Mouse (Mus musculus) heart, embryonic 15.5 days (tissue): Measurements from ENCODE around the gene Sap30l. TPM values are rescaled to one million over a fixed set of nuclear protein-coding genes. Genes with fewer than 3 reads are reported as not detected.
A peak's percentile ranks its signal among the peaks of the same experiment; 100 is the strongest.

Experiments used
- ATAC-seq: fragments of 200-750 bp; cut with Nextera tagmentation; replicated peaks from 2 replicates; pipeline ENCODE4 v1.8.0; 2017; ENCODE audit warnings: low read depth, moderate TSS enrichment; ENCODE audit not compliant: insufficient number of reproducible peaks, insufficient read depth, low FRiP score
- H3K27ac ChIP-seq: fragments of 300-500 bp; sonication (generic); 2 replicates; pipeline ENCODE4 v1.5.1; 2015; ENCODE audit warnings: mild to moderate bottlenecking, inconsistent platforms
- H3K27me3 ChIP-seq: fragments of 300-500 bp; sonication (generic); 2 replicates; pipeline ENCODE4 v1.6.1; 2015; ENCODE audit warnings: inconsistent platforms
- H3K36me3 ChIP-seq: fragments of 300-500 bp; sonication (generic); 2 replicates; pipeline ENCODE4 v1.6.1; 2015; ENCODE audit warnings: mild to moderate bottlenecking, inconsistent platforms
- H3K4me1 ChIP-seq: fragments of 300-500 bp; sonication (generic); replicated peaks from 2 replicates; pipeline ENCODE4 v1.6.1; 2015; ENCODE audit warnings: inconsistent platforms
- H3K4me2 ChIP-seq: fragments of 300-500 bp; sonication (generic); 2 replicates; pipeline ENCODE4 v1.6.1; 2015; ENCODE audit warnings: inconsistent platforms, mild to moderate bottlenecking, moderate library complexity
- H3K4me3 ChIP-seq: fragments of 300-500 bp; sonication (generic); 2 replicates; pipeline ENCODE4 v1.5.1; 2015; ENCODE audit warnings: mild to moderate bottlenecking, inconsistent platforms
- H3K9ac ChIP-seq: fragments of 300-500 bp; sonication (generic); 2 replicates; pipeline ENCODE4 v1.6.1; 2015; ENCODE audit warnings: mild to moderate bottlenecking, inconsistent platforms
- H3K9me3 ChIP-seq: fragments of 300-500 bp; sonication (generic); replicated peaks from 2 replicates; pipeline ENCODE4 v1.6.1; 2016; ENCODE audit warnings: inconsistent platforms
- WGBS: fragments of 180-500 bp; shearing (Covaris S2); methylation state at CpG from one replicate; pipeline ENCODE4 v1.1.7; 2015; ENCODE audit warnings: mixed read lengths; 5-methylcytosine and 5-hydroxymethylcytosine counted together
- polyA plus RNA-seq: library from polyadenylated mRNA; unstranded; fragments of >200 nt; fragmentation: Nextera tagmentation; extraction: Ambion mirVana; gene quantifications from 2 replicates; pipeline ENCODE4 v1.2.1, GENCODE M21; 2015

The Sap30l gene
- polyA plus RNA-seq, 1 experiment from 2014 or later = 8.9 TPM

DNA sequence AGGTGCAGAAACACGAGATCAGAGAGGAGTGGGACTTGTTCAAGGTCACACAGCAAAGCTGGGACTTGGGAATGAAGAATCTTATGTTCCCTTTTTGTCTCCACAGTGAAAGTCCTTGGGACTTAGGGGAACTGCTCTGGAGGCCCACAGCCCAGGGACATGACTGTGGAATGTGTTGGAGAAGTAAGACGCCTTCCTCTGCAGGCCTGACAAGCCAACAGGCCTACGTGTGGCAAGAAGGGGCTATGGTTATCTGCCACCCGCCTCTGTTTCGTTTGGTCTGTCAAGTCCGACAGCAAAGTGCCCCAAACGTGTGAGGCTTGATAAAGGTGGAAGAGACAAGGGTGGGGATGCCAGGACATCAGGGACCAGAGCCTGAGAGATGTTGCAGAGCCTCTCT, 46.0 kb downstream of the Sap30l start:
- no peak overlapping the region for H3K9ac ChIP-seq
- peaks cover 10% of the 10 kb centered on the region; the same call in 1 of the 2 replicates for H3K4me1 ChIP-seq
- H3K36me3 ChIP-seq = no peaks in the 10 kb centered on the region
- no peak overlapping the region for H3K27ac ChIP-seq
- H3K4me2 ChIP-seq = no peak overlapping the region
- ATAC-seq = peak; percentile 67; the same call in 1 of the 2 replicates
- WGBS = 34% methylated on average over 7 of the region's 7 CpGs
- peaks cover 18% of the 10 kb centered on the region for H3K27me3 ChIP-seq
- H3K4me3 ChIP-seq = no peak overlapping the region
- no peaks in the 10 kb centered on the region for H3K9me3 ChIP-seq

DNA sequence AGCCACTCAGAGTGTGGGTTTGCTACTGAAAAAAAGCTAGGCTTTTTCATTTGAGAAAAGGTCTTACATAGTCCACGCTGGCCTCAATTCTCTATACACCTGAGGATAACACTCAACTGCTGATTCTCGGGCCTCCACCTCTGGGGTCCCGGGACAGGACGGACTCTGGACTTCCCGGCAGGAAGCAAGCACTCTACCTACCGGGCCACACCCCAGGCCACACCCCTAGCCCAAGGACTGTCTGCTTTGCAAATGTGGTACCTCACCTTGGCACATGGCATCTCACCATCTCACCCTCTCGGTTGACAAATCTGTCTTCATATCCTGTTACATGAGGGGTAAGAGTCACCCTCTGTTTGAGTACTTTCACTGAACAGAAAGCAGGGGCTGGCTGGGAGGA, 48.9 kb downstream of the Sap30l start:
- Histone ChIP-seq H3K27ac (no peak overlapping the region), H3K27me3 (peaks cover 17% of the 10 kb centered on the region), H3K9me3 (no peaks in the 10 kb centered on the region), H3K9ac (no peak overlapping the region), H3K4me3 (no peak overlapping the region), H3K36me3 (no peaks in the 10 kb centered on the region), H3K4me1 (peaks cover 7% of the 10 kb centered on the region; the same call in 1 of the 2 replicates), H3K4me2 (no peak overlapping the region)
- 54% methylated on average over 7 of the region's 7 CpGs for WGBS
- ATAC-seq = no peak

DNA sequence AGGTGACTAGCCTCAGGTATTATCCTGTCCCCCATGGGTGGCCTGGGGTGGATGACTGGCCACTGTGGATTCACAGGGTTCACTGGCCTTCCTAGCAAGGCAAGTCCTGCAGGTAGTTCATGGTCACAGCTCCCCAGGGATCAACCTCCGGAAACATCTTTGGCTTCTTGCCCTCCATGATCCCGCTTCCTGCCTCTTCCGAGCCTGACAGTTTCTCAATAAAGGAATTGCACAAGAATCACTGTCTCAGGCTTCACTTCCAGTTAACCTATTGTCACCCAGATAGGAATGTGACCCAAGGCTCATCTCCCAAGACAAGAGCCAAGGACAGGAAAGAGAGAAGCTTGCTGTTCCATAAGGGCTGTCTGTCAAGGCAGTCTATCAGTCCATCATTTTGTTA, 49.5 kb downstream of the Sap30l start:
- ATAC-seq = no peak
- Histone ChIP-seq H3K27ac (no peak overlapping the region), H3K27me3 (peaks cover 15% of the 10 kb centered on the region), H3K36me3 (no peaks in the 10 kb centered on the region), H3K4me3 (no peak overlapping the region), H3K9ac (no peak overlapping the region), H3K4me2 (no peak overlapping the region), H3K4me1 (peaks cover 4% of the 10 kb centered on the region; the same call in 1 of the 2 replicates), H3K9me3 (no peaks in the 10 kb centered on the region)
- 39% methylated on average over 3 of the region's 3 CpGs for WGBS

DNA sequence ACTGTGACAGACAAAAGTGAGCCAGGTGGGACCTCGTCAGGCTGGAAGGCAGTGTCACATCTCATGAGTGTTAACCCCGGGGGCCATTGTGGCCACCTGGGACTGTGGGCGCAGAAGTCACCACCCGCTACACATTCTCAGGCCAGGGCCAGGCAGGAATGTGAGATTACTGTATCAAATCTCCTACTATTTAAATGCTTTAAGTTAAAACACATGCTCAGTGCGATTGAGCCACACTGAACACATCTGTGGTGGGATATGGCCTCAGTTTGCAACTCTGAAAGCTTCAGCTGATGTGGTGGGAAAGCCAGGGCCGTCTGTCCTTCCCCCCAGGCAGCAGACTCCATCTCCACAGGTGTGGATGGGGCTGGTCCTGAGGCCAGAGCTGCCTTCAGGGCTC, 52.1 kb downstream of the Sap30l start:
- H3K4me2 ChIP-seq = no peak overlapping the region
- WGBS = 70% methylated on average over 6 of the region's 6 CpGs
- no peaks in the 10 kb centered on the region for H3K36me3 ChIP-seq
- no peak overlapping the region for H3K27ac ChIP-seq
- H3K27me3 ChIP-seq = peaks cover 15% of the 10 kb centered on the region
- H3K4me3 ChIP-seq = no peak overlapping the region
- H3K9ac ChIP-seq = no peak overlapping the region
- ATAC-seq = no peak
- no peaks in the 10 kb centered on the region for H3K4me1 ChIP-seq
- H3K9me3 ChIP-seq = no peaks in the 10 kb centered on the region

DNA sequence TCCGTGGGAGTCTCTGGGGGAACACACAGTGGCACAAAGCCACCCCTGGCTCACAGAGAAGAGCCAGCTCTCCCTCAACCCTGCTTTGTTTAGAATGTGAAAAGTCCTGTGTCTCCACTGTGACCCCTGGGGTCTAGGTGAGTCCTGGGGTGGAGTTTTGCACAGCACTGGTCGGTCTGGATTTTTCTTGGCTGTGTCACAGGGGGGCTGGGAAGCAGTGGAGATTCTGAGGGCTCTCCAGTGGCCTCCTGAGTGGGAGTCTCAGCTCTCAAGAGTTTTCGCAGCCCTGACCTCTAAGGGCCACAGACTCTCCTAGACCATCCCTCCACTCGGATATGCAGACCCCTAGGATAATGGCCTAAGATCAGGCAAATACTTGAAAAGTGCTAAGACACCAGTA, 56.3 kb downstream of the Sap30l start:
- WGBS = 58% methylated on average over 4 of the region's 4 CpGs

More for the DNA sequence above, 56.3 kb downstream of the Sap30l start:
- Histone ChIP-seq H3K9me3 (no peaks in the 10 kb centered on the region), H3K4me1 (no peaks in the 10 kb centered on the region), H3K9ac (no peak overlapping the region), H3K36me3 (no peaks in the 10 kb centered on the region), H3K27me3 (peaks cover 3% of the 10 kb centered on the region; the same call in 1 of the 2 replicates), H3K4me2 (no peak overlapping the region), H3K27ac (no peak overlapping the region), H3K4me3 (no peak overlapping the region)
- ATAC-seq = no peak

Other genes starting within 250 kb of the Sap30l start
- gene Galnt10, start 156.2 kb upstream of the Sap30l start, polyA plus RNA-seq = 8.9 and 13.1 TPM in 2 replicates
- 11.4 and 13.9 TPM in 2 replicates for gene Hand1, start 31.2 kb downstream of the Sap30l start, polyA plus RNA-seq
- 11.3 and 15.7 TPM in 2 replicates for gene Larp1, start 207.4 kb downstream of the Sap30l start, polyA plus RNA-seq